Mouse (Mus musculus) CD4-positive, CD25-positive, alpha-beta regulatory T cell, adult 2 months (primary cell): ENCODE results near the gene Gm44502.
A peak's percentile ranks its signal among the peaks of the same experiment; 100 is the strongest.

Experiments used
- DNase-seq: peaks from one replicate; pipeline ENCODE4 v3.0.0-alpha.2; 2012; ENCODE audit warnings: low read depth, low spot score

The Gm44502 gene

DNA sequence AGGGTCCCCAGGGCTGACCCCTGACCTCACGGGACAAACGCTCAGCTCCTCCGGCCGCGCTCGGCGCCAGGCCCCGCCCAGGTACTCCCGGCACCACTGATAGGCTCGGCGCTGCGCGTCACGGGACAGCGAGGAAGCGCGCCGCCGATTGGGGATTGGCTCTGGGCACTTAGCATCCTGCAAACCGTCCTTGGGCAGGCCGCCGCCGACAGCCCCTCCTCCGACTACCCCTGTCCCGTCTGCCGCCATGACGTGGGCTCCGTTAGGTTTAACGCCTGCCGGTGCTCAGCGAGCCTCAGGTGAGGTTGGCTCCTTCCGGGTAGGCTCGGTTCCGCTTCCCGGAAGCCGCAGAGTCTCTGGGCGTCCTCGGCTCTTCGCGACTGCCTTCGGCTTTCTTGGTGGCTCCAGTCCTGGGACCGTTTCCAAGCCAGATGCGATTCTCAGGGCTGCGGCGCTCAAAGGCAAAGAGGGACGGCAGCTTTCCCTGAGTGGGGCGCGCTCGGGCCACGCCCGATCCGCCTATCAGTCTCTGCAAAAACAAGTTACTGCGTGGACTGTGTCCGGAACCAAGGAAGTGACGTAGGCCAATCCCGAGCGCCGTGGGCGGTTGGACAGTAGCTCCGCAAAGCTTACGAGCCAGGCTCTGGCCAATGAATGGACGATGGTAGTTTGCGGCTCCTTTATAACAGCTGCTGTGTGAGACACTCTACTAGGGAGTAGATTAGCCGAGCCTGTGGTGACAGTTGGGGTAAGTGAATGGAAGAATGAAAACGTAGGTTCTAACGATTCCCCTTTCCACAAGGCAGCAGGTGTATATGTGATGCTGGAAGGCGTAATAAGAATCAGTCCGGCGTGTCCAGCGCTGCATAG, at the start of gene Gm44502, which contains the start of the genes C730034F03Rik and Chkb:
Gm44502 (minus strand) TSS at position 345 of the 870 bp plus-strand sequence.
C730034F03Rik (plus strand) TSS at position 238 of the 870 bp plus-strand sequence.
Chkb (minus strand) TSS at position 557 of the 870 bp plus-strand sequence.
- DNase-seq: peak; percentile 96

DNA sequence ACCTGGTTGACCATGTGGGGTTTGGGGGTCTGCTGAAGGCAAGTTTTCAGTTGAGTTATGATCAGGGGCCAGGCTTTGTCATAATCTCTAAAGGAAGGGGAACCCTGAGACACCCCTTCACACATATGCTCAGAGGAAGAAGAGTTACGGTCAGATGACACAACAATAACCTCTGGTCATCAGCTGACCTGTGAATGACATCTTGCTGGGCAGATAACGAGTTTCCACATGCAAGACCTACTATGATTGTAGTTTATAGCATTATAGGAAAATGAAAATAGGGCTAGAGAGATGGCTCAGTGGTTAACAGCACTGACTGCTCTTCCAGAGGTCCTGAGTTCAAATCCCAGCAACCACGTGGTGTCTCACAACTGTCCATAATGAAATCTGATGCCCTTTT, 49.1 kb upstream of the Gm44502 start:
- DNase-seq: no peak

DNA sequence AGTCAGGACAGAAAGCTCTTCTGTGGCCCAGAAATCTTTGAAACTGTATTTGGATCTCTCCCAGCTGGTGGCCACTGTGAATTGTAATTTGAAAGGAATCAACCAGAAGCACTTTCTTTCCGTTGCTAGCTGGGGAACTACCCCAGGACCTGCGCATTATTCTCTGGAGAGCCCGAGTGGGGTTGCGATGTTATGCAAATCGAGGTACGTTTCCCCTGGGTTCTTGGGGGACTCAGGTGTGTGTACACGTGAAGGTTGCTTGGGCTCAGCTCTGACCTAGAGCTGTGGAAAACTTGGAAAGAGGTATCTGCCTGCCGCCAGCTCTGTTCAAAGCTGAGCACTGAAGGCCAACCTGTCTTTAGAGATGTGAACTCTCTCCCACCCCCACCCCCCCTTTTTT, 48.3 kb upstream of the Gm44502 start:
- no peak for DNase-seq

DNA sequence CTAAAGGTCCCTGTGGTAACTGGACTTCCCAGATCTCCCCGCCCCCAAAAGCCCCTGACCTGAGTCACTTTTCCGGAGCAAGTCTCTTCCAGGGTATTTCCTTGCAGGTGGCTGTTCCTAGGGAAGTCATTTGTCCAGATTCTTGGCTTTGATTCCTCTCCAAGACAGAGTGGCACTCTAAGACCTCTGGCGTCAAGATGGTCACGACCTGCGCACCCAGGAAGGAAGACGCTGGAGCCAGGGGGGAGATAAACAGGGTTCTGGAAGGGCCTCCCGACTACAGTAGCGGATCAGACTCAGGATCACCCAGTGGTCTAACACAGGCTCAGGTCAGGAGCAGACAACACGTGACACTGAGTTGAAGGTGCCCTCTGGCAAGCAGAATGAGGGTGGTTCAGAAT, 47.6 kb upstream of the Gm44502 start, which contains the start of gene Arsa:
Arsa (minus strand) TSS at position 335 of the 401 bp plus-strand sequence.
- DNase-seq: no peak

DNA sequence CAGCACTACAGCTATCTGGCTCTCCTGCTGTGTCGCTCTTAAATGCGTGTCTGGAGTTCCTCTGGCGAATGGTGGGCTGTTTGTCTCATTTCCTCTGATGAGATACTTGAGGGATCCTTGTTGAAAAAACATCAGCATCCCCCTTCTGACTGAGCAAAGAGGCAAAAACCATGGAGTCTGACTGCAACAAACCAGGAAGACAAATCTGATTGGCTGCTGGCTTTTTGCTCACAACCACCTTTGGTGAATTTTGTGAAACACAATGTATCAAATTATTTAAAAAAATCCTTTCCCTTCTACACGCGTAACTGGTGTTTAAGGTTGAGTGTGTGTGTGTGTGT, 46.9 kb upstream of the Gm44502 start:
- DNase-seq: peak; percentile 66

DNA sequence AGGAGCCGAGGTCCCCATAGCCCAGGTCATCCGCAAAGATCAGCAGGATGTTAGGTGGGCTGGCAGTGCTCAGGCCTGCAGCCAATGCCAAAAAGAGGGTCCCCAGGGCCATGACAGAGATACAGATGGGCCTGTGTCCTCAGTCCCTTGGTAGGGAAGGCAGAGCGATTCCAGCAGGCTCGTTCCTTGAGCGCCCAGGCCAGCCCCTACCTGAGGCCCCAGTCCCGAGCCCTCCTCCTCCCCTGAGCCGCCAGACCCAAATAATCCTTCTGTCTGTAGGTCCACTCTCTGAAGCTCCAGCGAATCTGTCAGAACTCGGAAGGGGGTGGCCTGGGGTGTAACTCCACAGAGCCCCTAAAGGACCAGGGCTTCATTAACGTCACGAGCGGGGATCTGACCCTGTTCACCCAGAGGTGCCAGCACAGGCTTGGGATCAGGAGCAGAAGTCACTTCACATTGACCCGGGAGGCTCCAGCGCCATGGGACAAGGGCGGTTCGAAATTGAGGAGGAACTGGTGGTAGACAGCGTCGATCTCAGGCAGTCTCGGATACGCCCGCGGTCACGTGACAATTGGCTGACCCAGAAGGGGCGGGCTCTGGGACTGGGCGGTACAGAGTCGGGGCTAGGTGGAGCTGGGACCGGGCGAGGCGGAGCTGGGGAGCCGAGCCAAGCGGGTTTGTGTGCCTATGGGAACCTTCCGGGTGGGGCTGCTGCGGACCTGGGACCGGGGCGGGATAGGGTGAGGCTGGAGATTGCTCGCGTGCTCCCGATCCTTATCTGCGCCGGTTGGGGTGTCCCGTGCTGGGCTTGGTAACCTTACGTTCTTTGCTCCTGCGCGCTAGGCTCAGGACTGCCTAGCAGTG, 46.3 kb upstream of the Gm44502 start:
- peak; percentile 95 for DNase-seq

DNA sequence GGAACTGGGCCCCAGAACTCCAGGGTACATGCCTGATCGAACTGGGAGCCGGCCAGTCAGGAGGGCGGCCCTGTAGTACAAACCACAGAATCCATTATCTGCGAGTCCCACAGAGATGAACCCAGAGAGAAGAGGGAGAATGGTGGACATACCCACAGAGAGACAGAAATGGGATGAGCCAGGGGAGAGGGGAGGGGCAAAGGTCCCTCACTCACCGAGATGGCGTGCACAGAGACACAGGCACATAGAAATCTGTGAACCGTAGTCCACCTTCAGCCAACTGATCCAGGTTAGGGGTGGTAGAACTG, 45.8 kb upstream of the Gm44502 start:
- DNase-seq: no peak

DNA sequence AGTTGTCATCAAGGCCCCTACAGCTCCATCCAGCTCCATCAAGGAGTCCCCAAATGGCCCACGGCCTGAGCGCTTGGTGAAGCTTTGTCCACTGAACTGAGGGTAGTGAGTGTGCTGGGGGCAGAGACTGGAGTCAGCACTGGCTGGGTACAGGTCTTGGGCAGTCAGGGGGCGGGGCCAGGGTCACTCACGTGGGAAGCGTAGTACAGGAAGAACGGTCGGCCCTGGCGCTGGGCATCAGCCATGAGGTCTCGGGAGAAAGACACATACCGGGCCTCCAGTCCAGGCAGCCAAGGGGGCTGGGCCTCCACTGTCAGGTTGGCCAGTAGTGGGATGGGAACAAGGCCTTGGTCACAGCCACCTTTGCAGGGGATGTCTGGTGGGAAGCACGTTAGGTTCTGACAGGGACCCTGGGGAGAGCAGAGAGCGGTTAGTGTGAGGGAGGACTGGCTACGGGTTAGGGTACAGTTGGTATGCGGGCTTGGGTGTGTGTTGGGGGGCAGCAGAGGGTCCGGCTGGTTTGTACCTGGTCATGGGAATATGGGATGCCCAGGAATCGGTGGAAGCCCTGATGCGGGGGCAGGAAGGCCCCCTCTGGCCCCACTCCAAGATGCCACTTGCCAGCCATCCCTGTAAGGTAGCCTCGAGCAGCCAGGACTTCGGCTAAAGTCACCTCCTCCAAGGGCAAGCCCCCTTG, 45.2 kb upstream of the Gm44502 start:
- no peak for DNase-seq

DNA sequence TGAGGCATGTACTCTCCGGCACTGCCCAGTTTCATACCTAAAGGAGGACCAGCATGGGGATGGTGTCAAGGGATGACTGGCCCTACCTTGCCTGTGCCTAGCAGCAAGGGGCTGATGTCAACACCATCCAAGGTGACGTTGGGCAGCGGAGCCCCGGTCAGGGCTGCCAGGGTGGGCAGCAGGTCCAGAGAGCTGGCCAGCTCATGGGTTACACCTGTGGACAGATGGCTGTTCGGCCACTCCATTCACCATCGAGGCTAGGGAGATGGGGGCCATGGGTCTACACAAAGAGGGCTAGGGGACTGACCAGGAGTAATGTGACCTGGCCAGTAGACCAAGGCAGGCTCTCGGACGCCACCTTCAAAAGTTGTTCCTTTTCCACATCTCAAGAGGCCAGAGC, 44.4 kb upstream of the Gm44502 start:
- DNase-seq: no peak

DNA sequence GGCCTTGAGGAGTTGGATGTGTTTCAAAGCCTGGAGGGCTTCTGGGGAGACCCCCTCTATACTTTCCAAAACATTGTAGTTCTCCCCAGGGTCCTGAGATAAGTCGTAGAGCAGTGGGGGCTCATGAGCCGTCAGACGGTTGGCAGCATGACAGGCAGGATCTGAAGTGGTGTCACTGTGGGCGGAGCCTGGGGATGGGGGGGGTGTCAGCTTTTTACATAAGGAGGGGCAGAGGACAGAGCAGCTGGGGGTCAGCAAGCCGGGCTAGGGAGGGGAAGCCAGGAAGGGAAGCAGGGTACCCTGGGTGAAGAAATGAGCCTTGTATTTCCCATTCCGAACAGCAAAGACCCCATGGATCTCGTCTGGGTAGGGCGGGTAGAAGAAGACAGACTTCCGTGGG, 43.9 kb upstream of the Gm44502 start:
- DNase-seq: no peak

DNA sequence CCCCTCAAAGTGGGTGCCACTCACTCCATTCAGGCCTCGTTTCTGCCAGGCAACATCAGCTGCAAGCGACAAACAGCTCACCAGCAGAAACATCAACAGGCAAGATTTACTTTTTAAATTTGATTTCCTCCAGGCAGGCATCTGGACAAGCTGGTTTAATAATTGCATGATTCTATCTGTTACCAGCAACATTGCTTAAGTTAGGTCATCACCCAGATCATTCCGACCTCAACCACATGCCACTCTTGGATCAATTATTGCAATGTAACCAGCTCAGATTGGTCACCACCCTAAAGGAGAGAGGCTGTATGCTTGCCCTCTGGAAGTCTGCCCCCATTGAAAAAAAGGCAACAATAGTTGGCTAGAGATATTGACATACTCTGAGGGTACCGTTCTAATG, 42.0 kb upstream of the Gm44502 start:
- DNase-seq: no peak

DNA sequence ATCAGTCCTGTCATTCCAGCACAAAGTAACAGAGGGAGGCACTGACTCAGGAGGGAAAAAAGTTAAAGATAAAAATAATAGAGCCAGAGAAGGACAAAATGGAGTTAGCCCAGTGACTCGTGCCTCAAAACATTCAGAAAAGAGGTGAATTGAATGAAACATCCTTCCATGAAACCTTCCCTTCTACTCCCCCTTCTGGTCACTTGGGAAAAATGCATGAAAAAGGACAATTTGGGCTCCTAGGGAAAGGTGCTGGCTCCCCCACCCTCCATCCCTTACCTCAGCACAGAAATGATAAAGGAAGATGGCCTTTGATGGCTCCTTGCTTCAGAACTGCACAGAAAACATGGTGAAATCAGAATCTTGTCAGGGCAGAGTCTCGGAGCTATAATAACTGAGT, 39.1 kb upstream of the Gm44502 start:
- peak; percentile 57 for DNase-seq

DNA sequence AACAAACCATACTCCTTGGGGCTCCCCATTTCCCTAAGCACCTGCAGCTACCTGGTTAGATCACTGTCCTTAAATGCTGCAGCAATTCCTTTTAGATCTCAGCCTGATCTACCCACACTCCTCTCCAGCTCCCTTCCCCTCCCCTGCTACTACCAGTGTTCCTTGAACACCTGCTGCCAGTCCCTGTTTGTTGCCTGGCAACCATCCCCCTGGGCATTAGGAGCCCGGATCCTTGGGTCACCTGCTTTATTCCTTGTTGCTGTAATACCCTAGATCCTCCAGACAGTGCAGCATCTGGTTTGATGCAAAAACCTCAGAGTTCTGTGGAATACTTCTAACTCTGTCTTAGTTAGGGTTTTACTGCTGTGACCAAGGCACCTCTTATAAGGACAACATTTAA, 35.6 kb upstream of the Gm44502 start:
- no peak for DNase-seq

DNA sequence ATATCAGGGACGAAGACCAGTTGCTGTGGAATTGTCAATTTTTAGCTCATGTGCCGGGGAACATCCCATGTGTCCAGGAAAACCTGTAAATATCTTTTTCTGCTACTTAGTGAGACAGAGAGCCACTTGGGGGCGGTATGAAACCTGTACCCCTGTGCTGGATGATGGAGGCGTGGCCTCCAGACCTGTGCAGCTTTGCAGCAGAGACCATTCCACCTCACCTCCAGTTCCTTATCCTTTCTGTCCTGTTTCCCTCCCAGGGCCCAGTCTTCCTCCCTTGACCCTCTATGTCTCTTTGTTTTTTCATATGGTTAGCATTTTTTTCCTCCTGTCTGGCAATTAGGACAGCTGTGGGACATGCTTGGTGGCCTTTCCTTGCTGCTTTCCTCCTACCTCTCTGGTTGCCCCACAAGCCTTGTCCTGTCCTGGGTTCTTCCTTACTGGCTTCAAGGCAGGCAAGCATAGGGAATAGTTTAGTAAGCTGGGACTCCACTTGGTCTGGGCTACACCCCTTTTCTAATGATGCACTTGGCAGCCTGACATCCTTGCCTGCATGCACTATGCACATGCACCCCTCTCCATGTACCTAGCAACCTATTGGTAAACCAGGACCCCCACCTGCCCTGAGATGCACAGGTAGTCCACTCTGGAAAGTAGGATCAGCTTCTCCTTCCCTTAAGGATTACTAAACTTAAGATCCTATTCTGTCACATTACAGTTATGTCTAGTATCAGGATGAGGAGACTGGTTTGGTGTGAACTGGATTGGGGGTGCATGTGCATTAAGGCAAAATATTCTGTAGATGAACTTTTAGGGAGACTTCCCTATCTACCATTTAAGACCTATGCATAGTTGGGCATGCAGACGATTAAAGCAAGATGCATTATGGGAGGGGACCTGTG, 34.1 kb upstream of the Gm44502 start:
- DNase-seq: peak; percentile 30

DNA sequence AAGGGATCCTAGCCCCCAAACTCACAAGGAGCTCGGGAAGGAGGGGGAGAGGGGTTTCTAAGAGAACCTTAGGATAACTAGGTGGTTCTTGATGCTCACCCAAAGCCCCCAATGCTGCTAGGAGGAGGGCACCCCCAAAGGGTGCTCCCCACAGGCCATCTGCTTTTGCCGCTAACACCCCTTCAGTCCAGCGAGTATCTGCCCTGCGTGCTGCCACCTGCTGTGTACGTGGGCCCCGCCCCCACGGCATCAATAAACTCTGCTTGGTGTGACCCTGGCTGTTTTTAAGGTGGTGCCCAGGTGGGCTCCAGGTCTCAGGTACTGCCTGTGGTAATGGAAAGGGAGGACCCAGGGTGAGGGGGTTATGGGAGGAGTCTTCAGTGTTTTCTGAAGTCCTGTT, 32.7 kb upstream of the Gm44502 start:
- DNase-seq: no peak

DNA sequence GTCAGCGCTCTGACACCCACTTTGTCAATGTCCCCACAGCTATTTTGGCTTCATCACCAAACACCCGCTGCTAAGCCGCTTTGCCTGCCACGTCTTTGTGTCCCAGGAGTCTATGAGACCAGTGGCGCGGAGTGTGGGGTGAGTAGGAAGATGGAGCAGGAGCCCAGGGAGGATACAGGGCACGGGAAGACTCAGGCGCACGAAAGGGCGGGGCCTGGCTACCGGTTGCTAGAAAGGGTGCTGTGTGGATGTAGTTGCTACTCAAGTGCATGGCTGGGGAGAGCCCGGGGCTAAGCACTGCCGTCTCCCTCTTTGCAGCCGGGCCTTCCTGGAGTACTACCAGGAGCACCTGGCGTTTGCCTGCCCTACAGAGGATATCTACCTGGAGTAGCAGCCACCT, 31.8 kb upstream of the Gm44502 start:
- no peak for DNase-seq

DNA sequence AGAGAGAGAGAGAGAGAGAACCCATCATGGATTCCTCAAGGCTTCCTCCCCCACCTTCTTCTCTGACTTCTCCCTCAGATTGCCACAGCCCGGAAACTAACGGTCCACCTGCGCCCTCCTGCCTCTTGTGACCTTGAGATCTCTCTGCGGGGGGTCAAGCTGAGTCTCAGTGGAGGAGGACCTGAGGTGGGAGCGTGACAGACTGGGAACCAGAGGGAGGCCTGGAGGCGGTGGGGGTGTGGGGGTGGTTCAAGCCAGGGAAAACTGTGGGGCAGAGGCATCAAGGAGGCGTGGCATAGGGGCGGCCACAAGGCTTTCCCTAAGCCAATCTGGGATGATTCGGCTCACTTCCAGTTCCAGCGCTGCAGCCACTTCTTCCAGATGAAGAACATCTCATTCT, 30.8 kb upstream of the Gm44502 start:
- DNase-seq: no peak

DNA sequence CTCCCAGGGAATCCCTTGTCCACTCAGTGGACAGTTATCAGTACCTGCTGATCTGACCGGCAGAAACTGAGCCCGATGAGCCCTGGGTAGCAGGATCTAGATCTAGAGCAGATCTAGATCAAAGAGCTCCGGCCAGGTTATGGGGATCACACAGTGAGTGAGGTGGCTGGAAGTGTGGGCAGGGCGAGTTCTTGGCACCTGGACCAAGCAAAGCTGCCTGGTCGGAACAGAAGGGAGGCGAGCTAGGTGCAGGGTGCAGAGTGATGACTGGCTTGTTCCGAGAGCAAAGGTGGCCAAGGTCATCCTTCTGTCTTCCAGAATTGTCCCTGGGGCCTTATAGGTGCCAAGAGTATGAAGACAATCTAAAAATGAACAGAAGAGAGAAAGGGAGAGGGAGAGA, 30.3 kb upstream of the Gm44502 start:
- no peak for DNase-seq

DNA sequence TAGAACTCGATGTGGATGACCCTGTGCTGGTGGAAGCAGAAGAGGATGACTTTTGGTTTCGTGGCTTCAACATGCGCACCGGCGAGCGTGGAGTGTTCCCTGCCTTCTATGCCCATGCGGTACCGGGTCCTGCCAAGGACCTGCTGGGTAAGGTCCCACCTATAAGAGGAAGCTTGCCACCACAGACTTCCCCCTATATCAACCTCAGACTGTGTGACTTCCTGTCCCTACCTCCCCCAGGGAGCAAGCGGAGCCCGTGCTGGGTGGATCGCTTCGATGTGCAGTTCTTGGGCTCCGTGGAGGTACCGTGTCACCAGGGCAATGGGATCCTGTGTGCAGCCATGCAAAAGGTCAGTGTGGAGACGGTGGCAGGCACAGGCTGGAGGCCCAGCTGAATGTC, 29.4 kb upstream of the Gm44502 start:
- peak; percentile 22 for DNase-seq

DNA sequence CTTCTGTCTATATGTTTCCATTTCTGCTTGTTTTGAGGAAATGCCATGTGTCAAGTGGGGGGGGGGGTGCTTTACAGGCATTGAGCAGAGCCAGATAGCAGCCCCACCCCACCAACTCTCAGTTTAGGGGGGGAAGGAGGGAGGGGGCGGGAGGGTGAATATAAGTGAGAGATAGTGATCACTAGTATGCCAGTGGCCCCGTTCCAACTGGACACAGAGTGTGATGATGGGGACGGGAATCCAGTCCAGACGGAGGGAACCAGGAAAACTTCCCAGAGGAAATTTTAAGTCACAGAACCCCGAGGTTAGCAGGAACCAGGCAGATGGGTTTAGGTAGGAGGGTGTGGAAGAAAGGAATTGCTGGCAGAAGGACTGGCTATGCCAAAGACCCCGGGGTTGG, 26.1 kb upstream of the Gm44502 start:
- no peak for DNase-seq

DNA sequence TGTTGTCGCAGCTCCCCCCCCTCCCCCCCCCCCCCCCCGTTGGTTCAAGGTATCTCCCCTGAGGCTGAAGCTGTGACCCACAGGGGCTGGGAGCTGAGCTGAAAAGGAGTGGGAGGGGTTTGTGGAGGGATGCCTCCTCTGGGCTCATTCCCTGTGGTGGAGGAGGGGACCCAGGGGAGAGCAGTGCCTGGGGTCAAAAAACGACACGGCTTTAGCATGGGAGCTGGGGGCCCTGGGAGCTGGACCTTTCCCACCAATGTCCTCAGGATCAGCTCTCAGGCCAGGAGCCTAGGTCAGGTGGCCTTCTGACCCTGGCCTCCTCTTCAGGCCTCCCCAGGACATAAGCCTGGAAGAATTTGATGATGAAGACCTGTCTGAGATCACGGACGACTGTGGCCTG, 25.4 kb upstream of the Gm44502 start:
- no peak for DNase-seq
